Mouse (Mus musculus) gastrocnemius, postnatal 36 days (tissue): ENCODE data around the gene Fam120b. TPM values are rescaled to one million over a fixed set of nuclear protein-coding genes. Genes with fewer than 3 reads are reported as not detected.

Experiments
- DNase-seq, 2 experiments: peaks; one replicate each; pipeline ENCODE4 v3.0.0; 2022
- intact Hi-C: fragments of 180-260 bp; cut with DNase I; formaldehyde crosslinking; loops from one replicate; pipeline ENCODE4 v1.15.1; 2025
- total RNA-seq, 2 experiments: library from RNA; stranded (reverse); gene quantifications; 2 replicates each; pipeline ENCODE4 v1.2.3; 2021

Gene Fam120b
- total RNA-seq, 2 experiments from 2014 or later, result 7.8 to 9.9 TPM

- DNase-seq, result no peak
- intact Hi-C loops, result loop anchor here (2.0 kb wide), 1 partner anchor 196 kb away; no protein-coding TSS in a partner anchor
Observed at GRCm38 (mm10) chr17:15378413-15379109, 17.4 kb upstream of the Fam120b start.

- no peak for DNase-seq
- intact Hi-C loops, result loop anchor here (2.0 kb wide), 1 partner anchor 197 kb away; no protein-coding TSS in a partner anchor
Observed at GRCm38 (mm10) chr17:15379741-15380526, 16.1 kb upstream of the Fam120b start.

- DNase-seq, result peak in 1 of 2 experiments; percentile 11
- intact Hi-C loops, result no loop called here
Observed at GRCm38 (mm10) chr17:15380641-15381051, 15.4 kb upstream of the Fam120b start.

- DNase-seq, result no peak
Observed at GRCm38 (mm10) chr17:15381092-15381860, 14.7 kb upstream of the Fam120b start.

GRCm38 (mm10) chr17:15381869-15382660 lies 13.9 kb upstream of the Fam120b start:
- no peak for DNase-seq
- intact Hi-C loops, result no loop called here

More at GRCm38 (mm10) chr17:15381092-15381860, 14.7 kb upstream of the Fam120b start:
- intact Hi-C loops, result no loop called here

GRCm38 (mm10) chr17:15383360-15383759 lies 12.6 kb upstream of the Fam120b start:
- DNase-seq, result no peak
- intact Hi-C loops, result no loop called here

- no peak for DNase-seq
- intact Hi-C loops, result no loop called here
Observed at GRCm38 (mm10) chr17:15388892-15389291, 7.1 kb upstream of the Fam120b start.

GRCm38 (mm10) chr17:15389356-15389755 lies 6.6 kb upstream of the Fam120b start:
- DNase-seq, result no peak
- intact Hi-C loops, result no loop called here

- intact Hi-C loops, result no loop called here
- no peak for DNase-seq
Observed at GRCm38 (mm10) chr17:15401716-15402115, 5.7 kb downstream of the Fam120b start.

GRCm38 (mm10) chr17:15406576-15406975 lies 10.6 kb downstream of the Fam120b start:
- intact Hi-C loops, result no loop called here

GRCm38 (mm10) chr17:15409261-15409660 lies 13.3 kb downstream of the Fam120b start:
- intact Hi-C loops, result no loop called here
- no peak for DNase-seq

More at GRCm38 (mm10) chr17:15406576-15406975, 10.6 kb downstream of the Fam120b start:
- no peak for DNase-seq

- intact Hi-C loops, result no loop called here
- no peak for DNase-seq
Observed at GRCm38 (mm10) chr17:15410861-15411260, 14.9 kb downstream of the Fam120b start.

GRCm38 (mm10) chr17:15416596-15417215 lies 20.7 kb downstream of the Fam120b start:
- no peak for DNase-seq
- intact Hi-C loops, result no loop called here

- DNase-seq, result no peak
- intact Hi-C loops, result no loop called here
Observed at GRCm38 (mm10) chr17:15419534-15419933, 23.5 kb downstream of the Fam120b start.

GRCm38 (mm10) chr17:15420021-15420603 lies 24.1 kb downstream of the Fam120b start:
- no peak for DNase-seq
- intact Hi-C loops, result loop anchor here (2.0 kb wide), 1 partner anchor 47 kb away; no protein-coding TSS in a partner anchor

- intact Hi-C loops, result loop anchor here (2.0 kb wide), 1 partner anchor 45 kb away; no protein-coding TSS in a partner anchor
- DNase-seq, result no peak
Observed at GRCm38 (mm10) chr17:15421446-15421845, 25.4 kb downstream of the Fam120b start.

- no peak for DNase-seq
- intact Hi-C loops, result no loop called here
Observed at GRCm38 (mm10) chr17:15422666-15423065, 26.7 kb downstream of the Fam120b start.

GRCm38 (mm10) chr17:15423080-15423765 lies 27.2 kb downstream of the Fam120b start:
- intact Hi-C loops, result no loop called here
- peak; percentile 34 for DNase-seq
